Mouse (Mus musculus): Measurements from ENCODE around the gene Endou. TPM values are rescaled to one million over a fixed set of nuclear protein-coding genes. Genes with fewer than 3 reads are reported as not detected.

The Endou gene
- total RNA-seq, 2 experiments from 2014 or later: 0.16 to 0.18 TPM

- intact Hi-C loops (cut with DNase I): no loop called here
- peak; percentile 72 for DNase-seq
Measured at GRCm38 (mm10) chr15:97760006-97760405, 28.9 kb upstream of the Endou start.

GRCm38 (mm10) chr15:97755361-97755760 is 24.2 kb upstream of the Endou start:
- intact Hi-C loops (cut with DNase I): no loop called here
- DNase-seq: no peak

GRCm38 (mm10) chr15:97754476-97754875 is 23.3 kb upstream of the Endou start:
- no peak for DNase-seq
- intact Hi-C loops (cut with DNase I): no loop called here

- DNase-seq: no peak
- intact Hi-C loops (cut with DNase I): no loop called here
Measured at GRCm38 (mm10) chr15:97752491-97752890, 21.4 kb upstream of the Endou start.

- DNase-seq: no peak
- intact Hi-C loops (cut with DNase I): no loop called here
Measured at GRCm38 (mm10) chr15:97751676-97752075, 20.5 kb upstream of the Endou start.

- intact Hi-C loops (cut with DNase I): no loop called here
- peak; percentile 99 for DNase-seq
Measured at GRCm38 (mm10) chr15:97750697-97751096, 19.6 kb upstream of the Endou start.

- intact Hi-C loops (cut with DNase I): no loop called here
- no peak for DNase-seq
Measured at GRCm38 (mm10) chr15:97749841-97750240, 18.7 kb upstream of the Endou start.

- intact Hi-C loops (cut with DNase I): no loop called here
- DNase-seq: no peak
Measured at GRCm38 (mm10) chr15:97749397-97749796, 18.3 kb upstream of the Endou start.

GRCm38 (mm10) chr15:97748964-97749363 is 17.8 kb upstream of the Endou start:
- DNase-seq: no peak
- intact Hi-C loops (cut with DNase I): no loop called here

- intact Hi-C loops (cut with DNase I): no loop called here
- DNase-seq: no peak
Measured at GRCm38 (mm10) chr15:97748309-97748708, 17.2 kb upstream of the Endou start.

GRCm38 (mm10) chr15:97747486-97747885 is 16.3 kb upstream of the Endou start:
- intact Hi-C loops (cut with DNase I): no loop called here
- DNase-seq: no peak

- DNase-seq: no peak
- intact Hi-C loops (cut with DNase I): no loop called here
Measured at GRCm38 (mm10) chr15:97746748-97747147, 15.6 kb upstream of the Endou start.

GRCm38 (mm10) chr15:97746278-97746677 is 15.1 kb upstream of the Endou start:
- no peak for DNase-seq

GRCm38 (mm10) chr15:97745331-97745730 is 14.2 kb upstream of the Endou start:
- DNase-seq: no peak
- intact Hi-C loops (cut with DNase I): no loop called here

More at GRCm38 (mm10) chr15:97746278-97746677, 15.1 kb upstream of the Endou start:
- intact Hi-C loops (cut with DNase I): no loop called here

- intact Hi-C loops (cut with DNase I): no loop called here
- no peak for DNase-seq
Measured at GRCm38 (mm10) chr15:97744930-97745329, 13.8 kb upstream of the Endou start.

- DNase-seq: no peak
- intact Hi-C loops (cut with DNase I): no loop called here
Measured at GRCm38 (mm10) chr15:97743961-97744525, 12.9 kb upstream of the Endou start.

- intact Hi-C loops (cut with DNase I): no loop called here
- DNase-seq: no peak
Measured at GRCm38 (mm10) chr15:97743210-97743609, 12.1 kb upstream of the Endou start.

GRCm38 (mm10) chr15:97742600-97742999 is 11.5 kb upstream of the Endou start:
- intact Hi-C loops (cut with DNase I): no loop called here
- DNase-seq: no peak

- DNase-seq: no peak
- intact Hi-C loops (cut with DNase I): no loop called here
Measured at GRCm38 (mm10) chr15:97742074-97742473, 10.9 kb upstream of the Endou start.

GRCm38 (mm10) chr15:97741662-97742061 is 10.5 kb upstream of the Endou start:
- intact Hi-C loops (cut with DNase I): no loop called here
- DNase-seq: no peak

GRCm38 (mm10) chr15:97740283-97740732 is 9.2 kb upstream of the Endou start:
- intact Hi-C loops (cut with DNase I): no loop called here
- no peak for DNase-seq

- DNase-seq: no peak
- intact Hi-C loops (cut with DNase I): no loop called here
Measured at GRCm38 (mm10) chr15:97738923-97739322, 7.8 kb upstream of the Endou start.

GRCm38 (mm10) chr15:97731988-97732387 is 849 bp upstream of the Endou start:
- DNase-seq: no peak
- intact Hi-C loops (cut with DNase I): no loop called here

All from left cerebral cortex, postnatal 4 days (tissue).